Mouse (Mus musculus): ENCODE measurements around the gene Pik3r2. TPM values are rescaled to one million over a fixed set of nuclear protein-coding genes. Genes with fewer than 3 reads are reported as not detected.

Pik3r2 gene
- polyA plus RNA-seq, 1 experiment from 2014 or later, result 61.6 TPM

DNA sequence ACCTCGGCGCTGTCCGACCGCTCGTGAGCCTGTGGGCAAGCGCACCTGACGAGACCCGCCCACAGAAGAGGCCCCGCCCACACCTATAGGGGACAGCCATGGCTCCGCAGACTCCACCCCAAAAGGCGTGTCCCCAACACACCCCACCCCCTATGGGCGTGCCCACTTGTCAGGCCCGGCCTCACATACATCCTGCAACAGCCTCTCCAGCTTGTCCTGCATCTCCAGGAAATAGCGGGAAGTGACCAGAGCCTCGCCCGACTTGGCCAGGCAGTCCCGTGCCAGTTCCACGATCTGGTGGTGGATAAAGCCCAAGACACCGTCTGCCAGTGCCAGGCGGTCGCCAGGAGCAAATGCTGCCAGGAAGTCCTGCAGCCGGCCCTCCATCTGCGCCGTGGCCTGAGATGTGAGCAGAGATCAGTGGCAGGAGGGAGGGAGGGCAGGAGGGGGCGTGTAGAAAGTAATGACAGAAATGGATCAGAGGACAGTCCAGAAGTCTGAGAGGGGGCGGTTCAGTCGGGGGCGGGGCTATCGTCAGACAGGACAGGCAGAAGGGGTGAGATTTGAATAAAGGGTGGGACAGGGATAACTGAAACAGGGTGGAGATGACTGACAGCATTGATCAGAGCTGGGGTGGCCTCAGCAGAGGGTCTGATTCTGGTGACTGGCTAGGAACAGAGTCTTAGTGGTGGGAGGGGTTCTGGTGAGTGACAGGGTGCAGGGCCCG is 11.6 kb upstream of the Pik3r2 start:
- Histone ChIP-seq H3K27me3 (ENCODE audit: control insufficient read depth, insufficient read depth, low read length) (no peaks in the 10 kb centered on the region), H3K4me3 (ENCODE audit: low read depth, low read length) (no peak overlapping the region), H3K4me1 (replicated peaks; ENCODE audit: control insufficient read depth, insufficient read depth, low read length) (peaks cover 16% of the 10 kb centered on the region), H3K27ac (ENCODE audit: low read depth, low read length) (no peak overlapping the region), H3K9me3 (ENCODE audit: control insufficient read depth, low read length) (no peaks in the 10 kb centered on the region), H3K4me2 (ENCODE audit: low read depth, low read length, severe bottlenecking) (no peak overlapping the region), H3K9ac (ENCODE audit: low read length) (no peak overlapping the region), H3K36me3 (ENCODE audit: control insufficient read depth, insufficient read depth, low read length) (no peaks in the 10 kb centered on the region; the same call in 1 of the 2 replicates)
- ATAC-seq (replicated peaks; ENCODE audit: low FRiP score) (no peak), DNase-seq (ENCODE audit: low spot score) (peak; percentile 83)
- 16% methylated on average over 30 of the region's 30 CpGs for WGBS

DNA sequence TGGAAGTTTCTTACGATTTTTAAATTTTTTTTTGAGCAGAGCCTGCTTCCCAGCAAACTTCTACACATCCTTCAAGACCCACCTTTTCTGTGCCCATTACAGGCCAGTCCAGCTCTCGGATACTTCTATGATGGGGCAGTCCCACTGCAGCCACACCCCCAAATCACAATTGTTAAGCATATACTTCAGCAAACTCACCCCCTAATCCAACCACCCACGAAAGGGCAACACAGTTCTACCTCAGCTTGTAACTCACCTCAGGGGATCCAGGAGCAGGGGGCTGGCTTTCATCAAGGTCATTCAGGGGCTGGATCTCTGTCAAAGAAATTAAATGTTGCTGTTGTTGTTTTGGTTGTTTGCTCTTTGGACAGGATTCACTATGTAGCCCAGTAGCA is 10.5 kb upstream of the Pik3r2 start:
- H3K4me1 ChIP-seq (replicated peaks; ENCODE audit: control insufficient read depth, insufficient read depth, low read length), result peaks cover 12% of the 10 kb centered on the region
- H3K27ac ChIP-seq (ENCODE audit: low read depth, low read length), result no peak overlapping the region
- ATAC-seq (replicated peaks; ENCODE audit: low FRiP score), result no peak
- no peaks in the 10 kb centered on the region for H3K9me3 ChIP-seq (ENCODE audit: control insufficient read depth, low read length)
- 89% methylated on average over 3 of the region's 3 CpGs for WGBS
- H3K27me3 ChIP-seq (ENCODE audit: control insufficient read depth, insufficient read depth, low read length), result no peaks in the 10 kb centered on the region
- H3K36me3 ChIP-seq (ENCODE audit: control insufficient read depth, insufficient read depth, low read length), result no peaks in the 10 kb centered on the region; the same call in 1 of the 2 replicates
- H3K4me3 ChIP-seq (ENCODE audit: low read depth, low read length), result no peak overlapping the region
- no peak for DNase-seq (ENCODE audit: low spot score)
- no peak overlapping the region for H3K9ac ChIP-seq (ENCODE audit: low read length)
- no peak overlapping the region for H3K4me2 ChIP-seq (ENCODE audit: low read depth, low read length, severe bottlenecking)

DNA sequence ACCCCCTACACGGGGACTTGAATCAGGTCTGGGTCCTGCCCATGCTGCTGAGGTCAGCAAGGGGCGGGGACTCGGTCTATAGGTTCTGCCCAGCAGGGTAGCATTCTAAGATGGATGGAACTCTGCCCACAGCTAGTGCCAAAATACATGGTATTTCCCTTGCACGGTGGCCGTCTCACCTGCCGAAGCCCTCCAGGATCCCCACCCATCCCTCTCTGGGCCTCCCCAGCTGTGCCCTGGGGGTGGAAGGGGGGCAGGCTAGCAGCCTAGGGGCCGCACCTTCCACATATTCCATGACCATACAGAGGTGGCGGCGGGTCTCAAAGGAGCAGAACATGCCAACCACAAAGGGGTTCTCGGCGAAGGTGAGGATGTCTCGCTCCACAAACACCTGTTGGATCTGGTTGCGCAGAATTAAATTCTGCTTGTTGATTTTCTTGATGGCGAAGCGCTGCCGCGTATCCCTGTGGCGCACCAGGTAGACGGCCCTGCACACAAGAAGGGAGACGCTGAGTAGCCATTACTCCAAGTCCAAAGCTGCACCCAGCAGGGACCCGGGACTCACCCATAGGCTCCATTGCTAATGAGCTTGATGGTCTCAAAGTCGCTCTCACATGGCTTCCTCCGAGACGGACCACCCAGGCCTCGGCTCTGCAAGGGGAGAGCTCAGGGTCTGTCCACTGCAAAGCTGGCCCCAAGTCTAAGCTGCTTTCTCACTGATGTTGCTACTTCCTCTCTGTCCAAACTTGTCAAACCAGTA is 10.0 kb upstream of the Pik3r2 start:
- no peak for ATAC-seq (replicated peaks; ENCODE audit: low FRiP score)
- H3K27me3 ChIP-seq (ENCODE audit: control insufficient read depth, insufficient read depth, low read length), result no peaks in the 10 kb centered on the region

DNA sequence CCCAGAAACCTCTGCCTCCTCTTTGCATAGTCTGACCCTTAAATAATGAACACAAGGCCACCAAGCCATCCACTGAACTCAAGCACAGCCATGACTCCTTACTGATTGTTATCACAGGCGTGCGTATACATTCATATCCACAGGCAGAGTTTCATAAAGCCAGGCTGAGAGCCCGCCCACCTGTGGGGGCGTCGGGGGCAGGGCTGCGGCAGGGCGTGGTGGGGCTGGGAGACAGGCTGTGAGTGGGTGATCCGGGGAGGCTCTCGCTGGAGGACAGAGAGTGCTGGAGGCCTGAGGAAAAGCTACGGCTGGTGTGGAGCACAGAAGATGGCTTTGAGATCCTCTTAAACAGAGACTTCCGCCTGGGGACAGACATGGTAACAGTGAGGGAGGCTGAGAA is 3.6 kb upstream of the Pik3r2 start:
- no peaks in the 10 kb centered on the region for H3K9me3 ChIP-seq (ENCODE audit: control insufficient read depth, low read length)
- WGBS, result 80% methylated on average over 11 of the region's 11 CpGs
- H3K4me3 ChIP-seq (ENCODE audit: low read depth, low read length), result no peak overlapping the region
- no peak overlapping the region for H3K4me2 ChIP-seq (ENCODE audit: low read depth, low read length, severe bottlenecking)
- no peaks in the 10 kb centered on the region; the same call in 1 of the 2 replicates for H3K36me3 ChIP-seq (ENCODE audit: control insufficient read depth, insufficient read depth, low read length)
- ATAC-seq (replicated peaks; ENCODE audit: low FRiP score) (no peak), DNase-seq (ENCODE audit: low spot score) (no peak)
- peaks cover 8% of the 10 kb centered on the region; the same call in 1 of the 2 replicates for H3K4me1 ChIP-seq (replicated peaks; ENCODE audit: control insufficient read depth, insufficient read depth, low read length)
- H3K9ac ChIP-seq (ENCODE audit: low read length), result no peak overlapping the region
- H3K27ac ChIP-seq (ENCODE audit: low read depth, low read length), result no peak overlapping the region
- H3K27me3 ChIP-seq (ENCODE audit: control insufficient read depth, insufficient read depth, low read length), result no peaks in the 10 kb centered on the region

More for the DNA sequence above, 10.0 kb upstream of the Pik3r2 start:
- Histone ChIP-seq H3K4me2 (ENCODE audit: low read depth, low read length, severe bottlenecking) (no peak overlapping the region), H3K36me3 (ENCODE audit: control insufficient read depth, insufficient read depth, low read length) (no peaks in the 10 kb centered on the region; the same call in 1 of the 2 replicates), H3K9ac (ENCODE audit: low read length) (no peak overlapping the region), H3K4me3 (ENCODE audit: low read depth, low read length) (no peak overlapping the region), H3K27ac (ENCODE audit: low read depth, low read length) (no peak overlapping the region), H3K4me1 (replicated peaks; ENCODE audit: control insufficient read depth, insufficient read depth, low read length) (peaks cover 10% of the 10 kb centered on the region), H3K9me3 (ENCODE audit: control insufficient read depth, low read length) (no peaks in the 10 kb centered on the region)
- DNase-seq (ENCODE audit: low spot score), result no peak
- 88% methylated on average over 25 of the region's 25 CpGs for WGBS

DNA sequence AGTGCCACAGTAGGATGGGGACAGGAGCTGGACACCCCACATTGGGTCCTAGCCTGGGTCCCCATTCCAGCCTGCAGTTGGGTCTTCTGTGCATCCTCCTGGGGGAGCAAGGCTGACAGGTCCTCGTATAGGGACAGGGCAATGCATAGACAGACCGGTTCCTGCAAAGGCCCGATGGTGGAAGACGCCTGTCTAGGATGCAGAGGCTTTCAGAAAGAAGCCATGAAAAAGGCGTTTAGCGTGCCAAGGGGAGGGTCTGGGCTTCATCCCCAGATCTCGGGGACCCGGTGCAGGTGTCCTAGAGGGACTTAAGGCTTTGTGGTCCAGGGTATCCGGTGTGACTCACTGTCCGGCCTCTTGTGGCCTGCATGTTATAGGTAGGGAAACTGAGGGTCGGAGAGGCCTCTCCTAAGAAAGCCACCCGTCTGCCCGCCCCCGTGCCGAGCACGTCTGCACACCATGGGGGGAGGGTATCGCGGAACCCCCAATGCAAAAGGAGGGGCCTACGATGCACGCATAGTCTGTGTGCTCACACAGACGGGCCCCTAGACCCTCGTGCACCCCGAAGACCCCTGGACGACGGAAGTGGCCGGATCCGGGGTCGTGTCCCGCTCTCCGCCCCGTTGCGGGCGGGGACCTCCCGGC is 540 bp downstream of the Pik3r2 start:
- no peaks in the 10 kb centered on the region for H3K27me3 ChIP-seq (ENCODE audit: control insufficient read depth, insufficient read depth, low read length)
- H3K9ac ChIP-seq (ENCODE audit: low read length), result peak overlapping the region; percentile 93
- peak overlapping the region; percentile 77 for H3K4me3 ChIP-seq (ENCODE audit: low read depth, low read length)
- 0 out of 2 replicates have a peak overlapping the region, but pooled peaks have one; percentile 97 for H3K27ac ChIP-seq (ENCODE audit: low read depth, low read length)
- 2% methylated on average over 34 of the region's 34 CpGs for whole genome bisulfite sequencing
- peak overlapping the region; percentile 82 for H3K4me2 ChIP-seq (ENCODE audit: low read depth, low read length, severe bottlenecking)
- no peaks in the 10 kb centered on the region; the same call in 1 of the 2 replicates for H3K36me3 ChIP-seq (ENCODE audit: control insufficient read depth, insufficient read depth, low read length)
- ATAC-seq (replicated peaks; ENCODE audit: low FRiP score) (no peak), DNase-seq (ENCODE audit: low spot score) (no peak)
- H3K9me3 ChIP-seq (ENCODE audit: control insufficient read depth, low read length), result no peaks in the 10 kb centered on the region
- peaks cover 10% of the 10 kb centered on the region; the same call in 1 of the 2 replicates for H3K4me1 ChIP-seq (replicated peaks; ENCODE audit: control insufficient read depth, insufficient read depth, low read length)

DNA sequence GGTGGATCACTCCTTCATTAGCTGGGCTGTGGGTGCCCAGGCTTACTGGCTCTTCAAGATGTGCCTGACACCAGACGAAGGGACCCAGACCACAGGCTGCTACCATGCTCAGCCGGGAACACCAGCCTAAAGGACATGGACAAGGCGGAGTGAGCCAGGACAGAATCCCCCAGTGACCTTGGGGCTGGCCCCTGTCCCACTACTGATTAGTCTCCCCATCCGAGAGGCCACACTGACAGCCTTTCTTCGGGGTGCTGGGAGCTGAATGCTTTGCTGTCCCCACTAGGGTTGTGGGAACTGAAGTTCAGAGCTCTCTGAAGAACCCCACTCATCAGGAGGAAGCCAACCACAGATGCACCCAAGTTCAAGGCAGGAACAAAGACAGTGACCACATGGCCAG is 1.3 kb downstream of the Pik3r2 start:
- no peak for ATAC-seq (replicated peaks; ENCODE audit: low FRiP score)
- H3K4me3 ChIP-seq (ENCODE audit: low read depth, low read length), result no peak overlapping the region
- H3K9ac ChIP-seq (ENCODE audit: low read length), result peak overlapping the region; percentile 93; the same call in 1 of the 2 replicates
- DNase-seq (ENCODE audit: low spot score), result no peak
- H3K27me3 ChIP-seq (ENCODE audit: control insufficient read depth, insufficient read depth, low read length), result no peaks in the 10 kb centered on the region
- peak overlapping the region; percentile 82; the same call in 1 of the 2 replicates for H3K4me2 ChIP-seq (ENCODE audit: low read depth, low read length, severe bottlenecking)
- no peak overlapping the region for H3K27ac ChIP-seq (ENCODE audit: low read depth, low read length)
- 95% methylated on average over 5 of the region's 5 CpGs for WGBS
- H3K4me1 ChIP-seq (replicated peaks; ENCODE audit: control insufficient read depth, insufficient read depth, low read length), result peaks cover 10% of the 10 kb centered on the region; the same call in 1 of the 2 replicates
- peaks cover 2% of the 10 kb centered on the region; the same call in 1 of the 2 replicates for H3K36me3 ChIP-seq (ENCODE audit: control insufficient read depth, insufficient read depth, low read length)
- H3K9me3 ChIP-seq (ENCODE audit: control insufficient read depth, low read length), result no peaks in the 10 kb centered on the region

DNA sequence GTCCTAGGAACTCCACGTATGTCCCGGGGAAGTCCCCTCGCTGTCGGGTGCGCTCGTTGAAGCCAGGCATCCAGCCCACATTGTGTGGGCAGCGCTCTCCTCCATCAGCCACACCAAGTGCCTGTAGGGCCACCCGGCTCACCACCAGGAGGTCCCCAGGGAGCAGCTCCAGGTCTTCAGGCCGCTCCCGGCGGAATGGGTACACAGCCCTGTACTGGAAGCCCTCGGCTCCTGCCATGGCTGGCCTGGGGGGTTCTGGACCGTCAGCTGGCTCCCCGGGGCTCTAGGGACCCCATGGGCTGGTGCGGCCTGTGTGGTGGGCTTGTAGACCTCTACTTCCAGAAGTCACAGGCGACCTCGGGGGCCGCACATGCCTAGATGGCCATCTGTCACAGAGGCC is 1.8 kb downstream of the Pik3r2 start:
- no peak for DNase-seq (ENCODE audit: low spot score)
- ATAC-seq (replicated peaks; ENCODE audit: low FRiP score), result no peak
- no peak overlapping the region for H3K27ac ChIP-seq (ENCODE audit: low read depth, low read length)
- H3K9ac ChIP-seq (ENCODE audit: low read length), result no peak overlapping the region
- peaks cover 10% of the 10 kb centered on the region; the same call in 1 of the 2 replicates for H3K4me1 ChIP-seq (replicated peaks; ENCODE audit: control insufficient read depth, insufficient read depth, low read length)
- WGBS, result 94% methylated on average over 18 of the region's 18 CpGs
- no peaks in the 10 kb centered on the region for H3K9me3 ChIP-seq (ENCODE audit: control insufficient read depth, low read length)
- H3K4me3 ChIP-seq (ENCODE audit: low read depth, low read length), result no peak overlapping the region
- H3K36me3 ChIP-seq (ENCODE audit: control insufficient read depth, insufficient read depth, low read length), result peaks cover 2% of the 10 kb centered on the region; the same call in 1 of the 2 replicates
- no peaks in the 10 kb centered on the region for H3K27me3 ChIP-seq (ENCODE audit: control insufficient read depth, insufficient read depth, low read length)
- no peak overlapping the region for H3K4me2 ChIP-seq (ENCODE audit: low read depth, low read length, severe bottlenecking)

DNA sequence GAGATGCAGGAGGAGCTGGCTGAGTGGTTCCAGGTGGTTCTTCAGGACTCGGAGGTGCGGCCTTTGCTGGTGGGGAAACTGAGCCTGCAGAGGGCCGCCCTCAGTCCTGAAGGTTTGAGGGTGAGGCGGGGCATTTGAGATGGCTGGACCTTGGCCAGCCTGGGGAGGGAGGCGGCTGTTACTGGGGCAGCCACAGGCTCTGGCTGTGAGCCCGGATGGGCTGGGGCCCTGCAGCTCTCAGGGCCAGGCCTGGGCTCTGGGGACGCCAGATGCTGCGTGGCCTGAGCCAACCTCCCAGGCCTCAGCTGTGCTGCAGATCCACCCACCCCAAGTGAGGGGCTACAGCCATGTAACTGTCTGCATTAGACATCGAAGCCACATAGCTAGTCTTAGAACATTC is 2.7 kb downstream of the Pik3r2 start:
- ATAC-seq (replicated peaks; ENCODE audit: low FRiP score), result no peak
- H3K4me1 ChIP-seq (replicated peaks; ENCODE audit: control insufficient read depth, insufficient read depth, low read length), result peaks cover 10% of the 10 kb centered on the region; the same call in 1 of the 2 replicates
- H3K27ac ChIP-seq (ENCODE audit: low read depth, low read length), result no peak overlapping the region
- H3K4me2 ChIP-seq (ENCODE audit: low read depth, low read length, severe bottlenecking), result no peak overlapping the region
- H3K9me3 ChIP-seq (ENCODE audit: control insufficient read depth, low read length), result no peaks in the 10 kb centered on the region
- H3K4me3 ChIP-seq (ENCODE audit: low read depth, low read length), result no peak overlapping the region
- WGBS, result 82% methylated on average over 9 of the region's 9 CpGs
- no peak for DNase-seq (ENCODE audit: low spot score)
- H3K9ac ChIP-seq (ENCODE audit: low read length), result no peak overlapping the region
- H3K36me3 ChIP-seq (ENCODE audit: control insufficient read depth, insufficient read depth, low read length), result peaks cover 2% of the 10 kb centered on the region; the same call in 1 of the 2 replicates
- no peaks in the 10 kb centered on the region for H3K27me3 ChIP-seq (ENCODE audit: control insufficient read depth, insufficient read depth, low read length)
